Mouse (Mus musculus): Measurements from ENCODE around the gene Fyb2.

GRCm38 (mm10) chr4:104911685-104912084 lies 1.6 kb upstream of the Fyb2 start:
- TF ChIP-seq GATA1 (IDR thresholded peaks at IDR 0.05; ENCODE audit: borderline replicate concordance, low read length), result no peak
- no peak for TF ChIP-seq FLI1 (IDR thresholded peaks at IDR 0.05; ENCODE audit: low read length)

All from megakaryocyte, embryonic 14.5 days (primary cell).